Mouse (Mus musculus): ENCODE measurements around the gene Odf2l. TPM values are rescaled to one million over a fixed set of nuclear protein-coding genes. Genes with fewer than 3 reads are reported as not detected.

Odf2l gene
- 45.8 TPM for polyA plus RNA-seq (2014; fragmentation: Illumina TruSeq; extraction: RNeasy Lipid Tissue Mini Kit (QIAGEN cat#74804); ENCODE audit: low read depth, low replicate concordance)

DNA sequence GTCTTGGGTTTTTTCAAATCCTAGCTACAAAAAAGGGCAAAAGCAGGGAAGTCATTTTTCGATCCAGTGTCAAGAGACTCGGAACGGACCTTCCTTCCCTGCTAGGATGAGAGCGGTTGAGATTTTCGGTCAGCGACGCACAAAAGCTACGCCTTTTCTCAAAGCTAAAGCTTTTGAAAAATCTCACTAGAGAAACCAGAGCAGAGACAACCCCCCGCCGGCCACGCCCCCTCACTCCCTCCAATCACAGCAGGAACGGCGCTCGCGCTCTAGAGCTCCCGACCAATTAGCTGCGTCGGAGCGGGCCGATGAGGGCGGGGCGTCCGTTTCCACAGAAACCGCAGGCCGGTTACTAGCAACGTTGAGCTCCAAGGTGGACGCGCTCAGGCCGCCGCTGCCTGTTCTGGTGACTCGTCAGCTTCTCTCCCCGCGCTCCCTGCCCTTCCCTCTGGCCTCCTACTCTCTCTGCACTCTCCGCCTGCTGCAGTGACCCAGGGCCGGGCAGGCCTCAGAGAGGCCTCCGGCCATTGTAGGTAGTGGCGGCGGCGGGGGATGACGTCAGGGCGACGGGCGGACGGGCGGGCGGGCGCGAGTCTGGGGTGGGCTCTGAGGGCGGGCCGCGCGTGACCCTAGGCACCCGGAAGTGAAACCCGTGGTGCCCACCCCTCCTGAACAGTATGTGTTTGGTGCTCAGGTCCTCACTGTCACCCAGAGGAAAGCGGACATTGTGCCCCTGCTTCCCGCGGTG is at the start of gene Odf2l:
Odf2l (plus strand) TSS at position 335 of the 748 bp plus-strand sequence.

GRCm38 (mm10) chr3:145099291-145099690 is 19.1 kb upstream of the Odf2l start, which contains the start of gene Clca2:
Clca2 (minus strand) TSS chr3:145099443.

Other genes with a start within 250 kb of the Odf2l start
- not detected for gene Clca4b, start 186.1 kb upstream of the Odf2l start, polyA plus RNA-seq (2014; fragmentation: Illumina TruSeq; extraction: RNeasy Lipid Tissue Mini Kit (QIAGEN cat#74804); ENCODE audit: low read depth, low replicate concordance)
- not detected for gene Clca4a, start 143.5 kb upstream of the Odf2l start, polyA plus RNA-seq (2014; fragmentation: Illumina TruSeq; extraction: RNeasy Lipid Tissue Mini Kit (QIAGEN cat#74804); ENCODE audit: low read depth, low replicate concordance)
- gene Clca1, start 85.8 kb upstream of the Odf2l start, polyA plus RNA-seq (2014; fragmentation: Illumina TruSeq; extraction: RNeasy Lipid Tissue Mini Kit (QIAGEN cat#74804); ENCODE audit: low read depth, low replicate concordance) = 0.17 TPM
- not detected for gene Clca2, start 19.1 kb upstream of the Odf2l start, polyA plus RNA-seq (2014; fragmentation: Illumina TruSeq; extraction: RNeasy Lipid Tissue Mini Kit (QIAGEN cat#74804); ENCODE audit: low read depth, low replicate concordance)
- gene Col24a1, start 173.9 kb downstream of the Odf2l start, polyA plus RNA-seq (2014; fragmentation: Illumina TruSeq; extraction: RNeasy Lipid Tissue Mini Kit (QIAGEN cat#74804); ENCODE audit: low read depth, low replicate concordance) = not detected